Mouse (Mus musculus): ENCODE measurements around the gene Mmp7. TPM values are rescaled to one million over a fixed set of nuclear protein-coding genes. Genes with fewer than 3 reads are reported as not detected.

The Mmp7 gene
- polyA plus RNA-seq, 1 experiment from 2014 or later: 0.14 TPM

DNA sequence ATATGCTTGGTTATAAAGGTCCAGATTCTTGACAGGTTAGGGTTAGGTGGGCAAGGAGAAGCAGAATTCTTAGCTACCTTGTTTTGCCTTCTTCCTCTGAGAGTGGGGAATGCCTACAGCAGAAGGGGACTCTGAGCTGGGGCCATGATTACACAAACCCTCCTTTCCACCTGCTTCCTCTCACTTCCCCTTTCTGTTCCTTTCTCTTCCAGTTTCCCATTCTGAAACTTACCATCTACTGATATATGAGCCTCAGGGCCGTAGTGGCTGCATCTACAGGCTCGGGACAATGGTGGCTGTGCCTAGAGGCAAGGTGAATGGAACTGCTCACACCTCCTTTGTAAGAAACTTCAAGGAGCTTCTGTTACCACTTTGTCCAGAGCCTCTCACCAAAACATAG is 5.9 kb upstream of the Mmp7 start:
- Histone ChIP-seq H3K9me3 (no peaks in the 10 kb centered on the region), H3K4me1 (no peaks in the 10 kb centered on the region), H3K4me2 (no peak overlapping the region), H3K27me3 (no peaks in the 10 kb centered on the region), H3K9ac (no peak overlapping the region), H3K27ac (no peak overlapping the region), H3K36me3 (no peaks in the 10 kb centered on the region), H3K4me3 (no peak overlapping the region)
- ATAC-seq (ENCODE audit: insufficient number of reproducible peaks, low FRiP score, low TSS enrichment, low read depth): no peak
- 62% methylated on average over 2 of the region's 2 CpGs for WGBS

- Histone ChIP-seq H3K4me3 (no peak overlapping the region), H3K9me3 (no peaks in the 10 kb centered on the region), H3K27me3 (no peaks in the 10 kb centered on the region), H3K4me1 (no peaks in the 10 kb centered on the region), H3K27ac (no peak overlapping the region), H3K4me2 (no peak overlapping the region), H3K9ac (no peak overlapping the region), H3K36me3 (no peaks in the 10 kb centered on the region)
- 62% methylated on average over 6 of the region's 6 CpGs for WGBS
- no peak for ATAC-seq (ENCODE audit: insufficient number of reproducible peaks, low FRiP score, low TSS enrichment, low read depth)
Observed at GRCm38 (mm10) chr9:7689799-7690198, 2.1 kb upstream of the Mmp7 start.

- no peak for ATAC-seq (ENCODE audit: insufficient number of reproducible peaks, low FRiP score, low TSS enrichment, low read depth)
- 49% methylated on average over 3 of the region's 3 CpGs for WGBS
- Histone ChIP-seq H3K36me3 (no peaks in the 10 kb centered on the region), H3K4me1 (no peaks in the 10 kb centered on the region), H3K27me3 (no peaks in the 10 kb centered on the region), H3K4me2 (no peak overlapping the region), H3K4me3 (no peak overlapping the region), H3K27ac (no peak overlapping the region), H3K9me3 (no peaks in the 10 kb centered on the region), H3K9ac (no peak overlapping the region)
Observed at GRCm38 (mm10) chr9:7693961-7694360, 2.1 kb downstream of the Mmp7 start.

GRCm38 (mm10) chr9:7695646-7696045 is 3.8 kb downstream of the Mmp7 start:
- H3K9me3 ChIP-seq: no peaks in the 10 kb centered on the region
- no peaks in the 10 kb centered on the region for H3K4me1 ChIP-seq
- no peak overlapping the region for H3K4me2 ChIP-seq
- no peaks in the 10 kb centered on the region for H3K36me3 ChIP-seq
- H3K4me3 ChIP-seq: no peak overlapping the region
- 51% methylated on average over 3 of the region's 3 CpGs for WGBS
- ATAC-seq (ENCODE audit: insufficient number of reproducible peaks, low FRiP score, low TSS enrichment, low read depth): no peak
- H3K9ac ChIP-seq: no peak overlapping the region
- no peak overlapping the region for H3K27ac ChIP-seq
- H3K27me3 ChIP-seq: no peaks in the 10 kb centered on the region

DNA sequence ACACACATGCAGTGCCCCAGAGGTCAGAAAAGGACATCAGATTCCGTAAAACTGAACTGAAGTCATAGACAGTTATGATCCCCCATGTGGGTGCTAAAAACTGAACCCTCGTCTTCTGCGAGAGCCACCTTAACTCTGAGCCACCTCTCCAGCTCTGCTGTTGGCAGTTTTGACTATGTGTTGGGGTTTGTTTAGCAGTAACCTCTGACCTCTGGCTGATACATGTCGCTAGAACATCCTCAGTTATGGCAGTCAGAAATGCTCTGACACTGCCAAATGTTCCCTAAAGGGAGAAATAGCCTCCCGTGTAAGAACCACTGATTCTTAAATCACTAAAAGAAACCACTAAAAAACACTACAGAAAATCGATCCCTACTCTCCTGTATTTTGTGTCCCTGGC is 16.8 kb downstream of the Mmp7 start:
- H3K4me1 ChIP-seq: no peaks in the 10 kb centered on the region
- H3K36me3 ChIP-seq: no peaks in the 10 kb centered on the region
- no peak overlapping the region for H3K9ac ChIP-seq
- H3K27ac ChIP-seq: no peak overlapping the region
- no peak for ATAC-seq (ENCODE audit: insufficient number of reproducible peaks, low FRiP score, low TSS enrichment, low read depth)
- 65% methylated on average over 6 of the region's 6 CpGs for WGBS
- no peak overlapping the region for H3K4me3 ChIP-seq
- no peak overlapping the region for H3K4me2 ChIP-seq
- no peaks in the 10 kb centered on the region for H3K27me3 ChIP-seq
- no peaks in the 10 kb centered on the region for H3K9me3 ChIP-seq

DNA sequence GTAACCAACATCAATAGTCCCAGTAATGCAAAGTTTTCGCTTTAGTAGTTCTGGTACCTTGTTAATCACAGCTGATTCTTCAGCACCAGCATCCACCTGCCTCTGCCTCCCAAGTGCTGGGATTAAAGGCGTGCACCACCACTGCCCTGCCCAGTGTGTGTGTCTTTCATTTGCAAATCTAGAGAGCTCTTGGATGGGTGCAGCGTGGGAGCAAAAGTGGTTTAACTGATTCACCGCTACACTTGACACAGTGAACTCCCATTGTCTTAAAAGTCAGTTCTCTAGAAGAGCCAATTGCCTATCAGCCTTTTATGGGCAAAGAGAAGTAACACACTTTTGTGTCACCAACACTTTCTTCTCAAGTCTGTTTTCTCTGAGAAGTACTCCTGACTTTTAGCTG is 19.3 kb downstream of the Mmp7 start:
- Histone ChIP-seq H3K9ac (no peak overlapping the region), H3K36me3 (no peaks in the 10 kb centered on the region), H3K9me3 (no peaks in the 10 kb centered on the region), H3K4me3 (no peak overlapping the region), H3K27ac (no peak overlapping the region), H3K4me1 (no peaks in the 10 kb centered on the region), H3K4me2 (no peak overlapping the region), H3K27me3 (no peaks in the 10 kb centered on the region)
- ATAC-seq (ENCODE audit: insufficient number of reproducible peaks, low FRiP score, low TSS enrichment, low read depth): no peak
- whole genome bisulfite sequencing: 77% methylated on average over 4 of the region's 4 CpGs

DNA sequence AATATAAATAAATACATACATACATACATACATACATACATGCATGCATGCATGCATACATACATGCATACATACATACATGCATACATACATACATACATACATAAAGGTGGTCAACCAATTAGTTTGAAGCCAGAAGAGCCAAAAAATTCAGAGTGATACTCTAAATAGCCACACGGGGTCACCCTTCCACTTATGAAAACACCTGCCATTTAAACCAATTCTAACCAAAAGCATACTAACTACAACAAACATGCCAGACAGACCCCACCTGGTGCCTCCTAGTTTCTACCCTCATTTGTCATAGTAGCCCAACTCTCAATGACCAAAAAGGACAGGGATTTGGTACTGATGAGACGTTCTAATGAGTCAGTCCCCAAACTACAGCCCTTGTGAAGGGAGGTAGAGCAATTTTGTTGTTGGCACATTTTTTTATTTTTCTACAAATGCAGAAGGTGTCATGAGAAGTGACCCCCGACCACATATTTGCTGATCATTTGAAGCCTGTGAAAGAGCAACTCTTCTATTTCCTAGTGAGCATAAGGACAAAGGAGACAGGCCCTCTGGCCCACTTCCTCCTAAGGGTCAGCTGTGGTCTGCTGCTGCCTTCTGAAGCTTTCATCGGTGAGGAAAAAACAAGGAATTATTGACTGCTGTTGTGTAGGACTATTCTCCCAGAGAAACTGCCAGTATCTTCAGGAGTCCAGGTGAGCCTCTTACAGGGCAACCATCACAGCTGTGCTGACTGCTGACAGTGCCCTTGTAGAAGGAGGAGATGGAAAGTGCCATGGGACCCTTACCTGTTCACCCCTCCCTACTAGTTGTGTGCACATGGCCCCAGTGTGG is 22.4 kb downstream of the Mmp7 start:
- no peaks in the 10 kb centered on the region for H3K9me3 ChIP-seq
- H3K9ac ChIP-seq: no peak overlapping the region
- 37% methylated on average over 4 of the region's 4 CpGs for WGBS
- no peaks in the 10 kb centered on the region for H3K36me3 ChIP-seq
- H3K27ac ChIP-seq: no peak overlapping the region
- no peaks in the 10 kb centered on the region for H3K4me1 ChIP-seq
- ATAC-seq (ENCODE audit: insufficient number of reproducible peaks, low FRiP score, low TSS enrichment, low read depth): no peak
- no peak overlapping the region for H3K4me3 ChIP-seq
- no peaks in the 10 kb centered on the region for H3K27me3 ChIP-seq
- H3K4me2 ChIP-seq: no peak overlapping the region

DNA sequence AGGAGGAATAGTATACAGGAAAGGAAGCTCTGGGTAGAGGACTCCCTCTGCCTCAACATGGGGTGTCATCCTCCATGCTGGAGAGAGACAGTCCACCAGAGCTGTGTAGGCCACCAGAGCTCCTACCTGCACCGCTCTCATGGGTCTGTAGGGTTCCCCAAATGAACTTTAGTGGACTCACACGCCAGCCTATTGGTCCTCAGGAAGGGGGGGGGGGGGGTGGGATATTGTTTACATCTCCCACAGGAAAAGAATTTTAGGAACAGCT is 23.0 kb downstream of the Mmp7 start:
- WGBS: 72% methylated on average over 2 of the region's 2 CpGs
- Histone ChIP-seq H3K9ac (no peak overlapping the region), H3K36me3 (no peaks in the 10 kb centered on the region), H3K4me3 (no peak overlapping the region), H3K4me2 (no peak overlapping the region), H3K4me1 (no peaks in the 10 kb centered on the region), H3K27ac (no peak overlapping the region), H3K9me3 (no peaks in the 10 kb centered on the region), H3K27me3 (no peaks in the 10 kb centered on the region)
- ATAC-seq (ENCODE audit: insufficient number of reproducible peaks, low FRiP score, low TSS enrichment, low read depth): no peak

DNA sequence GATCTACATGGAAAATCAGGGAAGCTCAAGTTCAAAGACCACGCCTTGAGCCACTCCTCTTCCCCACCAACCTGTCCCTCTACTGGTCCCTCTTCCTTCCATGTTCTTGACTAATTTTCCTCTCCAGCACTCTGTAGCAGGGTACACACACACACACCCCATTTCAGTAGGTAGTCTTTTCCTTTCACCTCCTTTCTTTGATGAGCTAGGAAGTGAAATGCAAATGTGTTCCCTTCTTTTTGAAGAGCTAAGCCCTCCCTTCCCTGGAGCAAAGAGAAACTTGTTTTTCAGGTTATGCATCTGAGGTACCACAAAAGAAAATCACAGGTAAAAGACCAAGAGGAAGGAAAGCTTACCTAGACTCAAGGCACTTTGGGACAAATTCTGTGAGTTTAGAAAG is 29.7 kb downstream of the Mmp7 start:
- H3K27ac ChIP-seq: peak overlapping the region; percentile 38
- no peak for ATAC-seq (ENCODE audit: insufficient number of reproducible peaks, low FRiP score, low TSS enrichment, low read depth)
- H3K9me3 ChIP-seq: no peaks in the 10 kb centered on the region

DNA sequence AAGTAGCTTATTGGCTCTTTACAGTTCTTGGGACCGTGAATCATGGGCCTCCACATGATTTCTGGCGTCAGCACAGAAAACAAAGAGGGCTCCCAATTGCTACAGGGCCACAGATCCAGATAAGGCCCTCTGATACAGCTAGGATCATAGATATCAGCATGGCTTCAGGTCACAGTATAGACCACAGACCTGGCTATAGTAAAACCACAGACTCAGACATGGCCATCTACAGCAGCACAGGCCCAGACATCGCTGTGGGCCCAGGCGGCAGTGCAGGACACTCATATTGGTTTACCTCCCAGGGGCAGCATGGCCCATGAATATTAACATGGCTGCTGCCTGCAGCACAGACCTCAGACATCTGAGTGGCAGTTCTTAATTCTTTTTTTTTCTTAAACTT is 37.1 kb downstream of the Mmp7 start:
- H3K27ac ChIP-seq: no peak overlapping the region
- H3K4me2 ChIP-seq: no peak overlapping the region
- no peak overlapping the region for H3K9ac ChIP-seq
- no peak overlapping the region for H3K4me3 ChIP-seq
- no peaks in the 10 kb centered on the region for H3K36me3 ChIP-seq
- no peaks in the 10 kb centered on the region for H3K27me3 ChIP-seq
- H3K9me3 ChIP-seq: no peaks in the 10 kb centered on the region
- whole genome bisulfite sequencing: 83% methylated on average over 4 of the region's 4 CpGs
- H3K4me1 ChIP-seq: no peaks in the 10 kb centered on the region
- ATAC-seq (ENCODE audit: insufficient number of reproducible peaks, low FRiP score, low TSS enrichment, low read depth): no peak

More for the DNA sequence above, 29.7 kb downstream of the Mmp7 start:
- Histone ChIP-seq H3K36me3 (no peaks in the 10 kb centered on the region), H3K4me1 (no peaks in the 10 kb centered on the region), H3K4me2 (no peak overlapping the region), H3K4me3 (no peak overlapping the region), H3K27me3 (no peaks in the 10 kb centered on the region), H3K9ac (no peak overlapping the region)
- WGBS: 86% methylated on average over 1 of the region's 1 CpGs

DNA sequence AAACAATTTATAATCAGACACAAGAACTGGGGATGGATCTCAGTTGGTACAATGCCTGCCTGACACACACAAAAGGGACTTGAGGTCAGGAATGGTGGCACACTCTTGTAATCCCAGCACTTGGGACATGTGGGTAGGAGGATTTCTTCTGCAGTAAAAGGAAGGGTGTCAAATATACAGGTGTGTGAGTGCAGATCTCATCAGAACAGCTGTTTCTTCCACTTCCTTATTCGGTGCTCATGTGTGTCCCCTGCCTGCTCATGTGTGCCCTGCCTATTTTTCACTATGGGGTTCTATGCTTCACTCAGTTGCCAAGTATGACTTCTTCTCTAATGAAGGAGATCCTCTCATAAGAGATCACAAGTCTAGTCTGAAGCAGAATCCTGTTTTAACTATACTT is 50.8 kb downstream of the Mmp7 start:
- Histone ChIP-seq H3K27me3 (no peaks in the 10 kb centered on the region), H3K4me1 (no peaks in the 10 kb centered on the region), H3K9me3 (no peaks in the 10 kb centered on the region), H3K27ac (no peak overlapping the region), H3K4me2 (no peak overlapping the region), H3K4me3 (no peak overlapping the region), H3K9ac (no peak overlapping the region), H3K36me3 (no peaks in the 10 kb centered on the region)
- ATAC-seq (ENCODE audit: insufficient number of reproducible peaks, low FRiP score, low TSS enrichment, low read depth): no peak
- 71% methylated on average over 1 of the region's 1 CpGs for WGBS

DNA sequence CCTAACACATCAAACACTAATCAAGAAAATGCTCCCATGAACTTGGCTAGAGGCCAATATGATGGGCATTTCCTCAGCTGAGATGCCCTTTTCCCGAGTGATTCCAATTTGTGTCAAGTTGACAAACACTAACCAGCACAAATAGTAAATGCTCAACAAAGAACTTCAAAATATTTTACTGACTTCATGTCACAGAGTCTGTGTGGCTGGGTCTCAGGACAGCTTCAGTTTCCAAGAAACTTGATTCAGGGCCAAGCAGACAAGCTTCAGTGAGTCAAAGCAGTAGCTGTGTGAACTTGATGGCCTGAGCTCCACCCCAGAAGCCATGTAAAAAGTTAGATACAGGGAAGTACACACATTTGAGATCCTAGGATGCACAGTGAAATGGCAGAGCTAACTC is 52.3 kb downstream of the Mmp7 start:
- Histone ChIP-seq H3K9ac (no peak overlapping the region), H3K4me3 (no peak overlapping the region), H3K4me1 (no peaks in the 10 kb centered on the region), H3K4me2 (no peak overlapping the region), H3K27me3 (no peaks in the 10 kb centered on the region), H3K9me3 (no peaks in the 10 kb centered on the region), H3K27ac (no peak overlapping the region), H3K36me3 (no peaks in the 10 kb centered on the region)
- WGBS: 60% methylated on average over 1 of the region's 1 CpGs
- no peak for ATAC-seq (ENCODE audit: insufficient number of reproducible peaks, low FRiP score, low TSS enrichment, low read depth)

DNA sequence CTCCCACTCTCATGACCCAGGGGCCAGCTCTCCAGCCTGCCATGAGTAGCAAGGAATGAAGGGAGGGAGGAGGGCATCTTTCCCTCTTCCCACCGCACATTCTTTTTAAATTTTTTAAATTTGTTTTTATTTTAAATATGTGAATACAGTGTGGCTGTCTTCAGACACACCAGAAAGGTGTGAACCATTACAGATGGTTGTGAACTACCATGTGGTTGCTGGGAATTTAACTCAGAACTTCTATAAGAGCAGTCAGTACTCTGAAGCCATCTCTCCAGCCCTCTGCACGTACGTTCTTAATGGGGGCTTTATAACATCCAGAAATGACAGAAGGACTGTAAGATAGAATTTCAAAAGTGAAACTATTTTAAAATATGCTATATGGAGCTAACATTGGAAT is 57.0 kb downstream of the Mmp7 start:
- Histone ChIP-seq H3K36me3 (no peaks in the 10 kb centered on the region), H3K4me1 (no peaks in the 10 kb centered on the region), H3K4me3 (no peak overlapping the region), H3K9me3 (no peaks in the 10 kb centered on the region), H3K4me2 (no peak overlapping the region), H3K9ac (no peak overlapping the region), H3K27ac (no peak overlapping the region), H3K27me3 (no peaks in the 10 kb centered on the region)
- ATAC-seq (ENCODE audit: insufficient number of reproducible peaks, low FRiP score, low TSS enrichment, low read depth): no peak
- 74% methylated on average over 3 of the region's 3 CpGs for WGBS
